Mouse (Mus musculus): ENCODE measurements at regions not wholly inside any gene's neighbourhood (a gene's known extent, or its start where the extent isn't known, plus 50 kb on each side); places are given as distances from the start of the nearest gene placed in this dataset.
"Not testable (repeated sequence)": the region's sequence is repeated elsewhere in the genome, so short reads cannot be mapped to it uniquely, and the experiment has no call there.

DNA sequence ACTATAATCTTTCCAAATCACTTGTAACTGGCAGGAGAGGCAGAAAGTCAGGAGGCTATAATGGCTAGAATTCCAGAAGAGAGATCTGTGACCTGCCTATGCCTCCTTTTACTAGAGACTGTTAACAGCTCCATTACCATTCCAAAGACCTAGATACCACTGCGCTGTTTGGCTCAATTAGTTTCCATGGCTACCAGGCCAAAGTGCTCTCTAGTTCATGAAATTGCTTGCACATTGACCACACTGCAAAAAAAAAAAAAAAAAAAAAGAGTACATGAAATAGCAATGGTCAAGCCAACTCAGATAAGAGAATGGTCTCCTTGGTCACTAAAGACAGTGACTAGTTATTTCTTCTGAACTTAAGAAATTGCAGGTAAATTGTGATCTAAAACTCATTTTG is 366.5 kb upstream of the Grid2 start:
- DNase-seq, result no peak

DNA sequence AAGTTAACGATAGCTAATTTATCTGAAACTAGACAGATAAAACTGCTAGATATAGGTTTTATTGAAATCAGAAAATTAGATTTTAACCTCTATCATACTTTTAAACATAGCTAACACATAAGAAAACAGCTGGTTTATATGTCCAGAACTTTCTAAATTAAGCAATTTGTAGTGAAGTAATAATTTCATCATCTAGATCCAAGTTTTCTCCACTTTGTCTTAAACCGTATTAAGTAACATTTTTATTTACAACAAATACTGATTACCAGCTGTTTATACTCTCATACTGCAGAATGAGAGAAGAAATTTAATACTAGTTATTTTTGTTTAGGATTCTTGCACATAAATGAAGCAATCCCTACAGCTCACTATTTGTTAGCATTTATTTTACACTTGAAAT is 342.9 kb upstream of the Grid2 start:
- no peak for DNase-seq

- DNase-seq, result not testable (repeated sequence)
Measured at GRCm38 (mm10) chr6:62917059-62917458, 338.6 kb upstream of the Grid2 start.

- DNase-seq, result no peak
Measured at GRCm38 (mm10) chr6:62917956-62918355, 337.7 kb upstream of the Grid2 start.

DNA sequence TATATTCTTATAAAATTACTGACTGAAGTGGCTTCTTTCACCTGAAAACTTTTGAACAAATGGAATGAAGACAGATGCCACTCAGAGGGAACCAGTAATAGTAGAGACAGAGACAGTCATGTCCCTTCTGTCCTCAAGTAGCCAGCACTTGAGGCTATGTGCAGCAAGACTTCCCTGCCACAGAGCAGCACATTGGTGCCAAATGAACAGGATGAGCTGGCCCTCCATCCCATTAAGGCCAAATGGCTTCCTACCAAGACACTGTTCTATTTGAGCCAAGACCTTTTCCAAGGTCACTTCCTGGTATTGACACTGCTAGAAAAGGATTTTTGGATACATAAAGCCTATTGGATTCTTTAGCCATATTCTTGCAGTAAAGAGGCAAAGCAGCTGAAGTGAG is 336.6 kb upstream of the Grid2 start:
- peak; percentile 34 to 62 for DNase-seq

Data from cerebellum, postnatal 25 days (tissue).